Mouse (Mus musculus) monocyte, adult 2 months (primary cell): Measurements from ENCODE around the gene Ech1.

Source experiments
- DNase-seq, 2 experiments: peaks; one replicate each; pipeline ENCODE4 v3.0.0; 2022; ENCODE audit warnings: low spot score in 2 of 2, low read depth in 1 of 2

Gene Ech1

DNA sequence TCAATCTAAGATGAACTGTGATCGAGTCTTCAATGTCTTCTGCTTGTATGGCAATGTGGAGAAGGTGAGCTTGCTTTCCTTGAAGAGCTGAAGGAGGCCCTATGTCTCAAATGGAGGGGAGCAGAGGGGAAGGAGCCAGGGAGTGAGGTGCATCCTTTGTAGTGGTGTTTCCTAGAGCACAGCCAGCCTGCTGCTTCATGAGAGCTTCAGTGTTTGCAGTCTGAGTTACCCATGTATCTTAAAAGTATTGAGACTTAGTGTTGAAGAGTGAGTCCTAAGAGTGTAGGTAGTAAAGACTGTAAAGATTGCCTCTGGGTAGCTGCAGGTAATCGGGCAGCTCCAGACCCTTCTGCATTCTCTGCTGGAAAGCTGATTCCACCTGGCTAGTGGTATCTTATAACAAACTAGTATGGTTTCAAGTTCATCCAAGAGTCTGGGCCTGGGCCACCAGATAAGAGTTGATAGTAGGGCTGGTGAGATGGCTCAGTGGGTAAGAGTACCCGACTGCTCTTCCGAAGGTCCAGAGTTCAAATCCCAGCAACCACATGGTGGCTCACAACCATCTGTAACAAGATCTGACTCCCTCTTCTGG, 6.1 kb upstream of the Ech1 start:
- DNase-seq, result no peak

DNA sequence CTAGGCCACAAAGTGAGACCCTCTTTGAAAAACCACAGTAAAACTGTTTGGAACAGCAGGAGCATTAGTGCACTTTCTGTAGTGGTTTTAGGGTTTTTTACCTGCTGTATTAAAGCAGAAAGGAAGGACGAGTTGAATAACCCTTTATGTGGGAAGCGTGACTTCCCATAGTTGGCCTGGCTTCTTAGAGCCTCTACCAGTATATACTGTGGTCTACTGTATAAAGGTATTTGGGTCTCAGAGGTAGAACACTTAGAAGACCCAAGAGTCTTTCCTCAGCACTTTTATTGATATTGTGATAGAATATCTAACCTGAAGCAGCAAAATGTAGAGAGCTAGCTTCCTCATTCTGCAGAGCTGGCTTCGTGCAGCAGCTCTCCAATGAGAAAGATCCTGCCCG, 5.4 kb upstream of the Ech1 start:
- no peak for DNase-seq

DNA sequence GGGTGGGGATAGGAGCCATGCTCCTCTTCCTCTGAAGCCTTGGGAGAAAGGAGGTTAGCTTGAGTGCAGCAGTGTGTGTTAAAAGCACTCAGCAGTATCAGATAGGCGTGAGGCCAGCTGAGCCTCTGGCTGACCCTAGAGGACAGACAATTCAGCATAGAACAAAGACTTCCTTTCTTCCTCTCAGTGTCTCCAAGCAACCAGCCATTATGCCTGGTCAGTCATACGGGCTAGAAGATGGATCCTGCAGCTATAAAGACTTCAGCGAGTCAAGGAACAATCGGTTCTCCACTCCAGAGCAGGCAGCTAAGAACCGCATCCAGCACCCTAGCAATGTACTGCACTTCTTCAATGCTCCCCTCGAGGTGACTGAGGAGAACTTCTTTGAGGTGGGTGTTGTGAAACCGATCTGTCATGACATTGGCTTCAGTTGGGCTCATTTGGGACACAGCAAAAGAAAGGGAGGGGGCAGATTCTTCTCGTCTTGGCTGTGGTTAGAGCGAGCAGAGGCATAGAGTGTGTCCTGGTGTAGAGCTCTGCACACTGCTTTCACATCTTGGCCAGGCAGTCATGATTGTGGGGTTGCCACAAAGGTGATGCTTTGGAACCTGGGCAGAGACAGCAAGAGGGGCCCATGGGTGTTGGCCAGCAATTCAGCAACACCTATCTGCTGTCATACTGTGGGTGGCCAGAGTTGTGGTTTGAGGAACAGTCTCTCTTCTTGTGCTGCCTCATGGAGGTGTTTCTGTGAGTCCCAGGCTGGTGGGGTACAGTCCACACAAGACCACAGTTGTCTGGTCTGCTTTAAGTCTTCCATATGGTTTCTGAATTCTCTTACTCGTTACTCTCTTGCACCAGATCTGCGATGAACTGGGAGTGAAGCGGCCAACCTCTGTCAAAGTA, 4.4 kb upstream of the Ech1 start:
- no peak for DNase-seq

DNA sequence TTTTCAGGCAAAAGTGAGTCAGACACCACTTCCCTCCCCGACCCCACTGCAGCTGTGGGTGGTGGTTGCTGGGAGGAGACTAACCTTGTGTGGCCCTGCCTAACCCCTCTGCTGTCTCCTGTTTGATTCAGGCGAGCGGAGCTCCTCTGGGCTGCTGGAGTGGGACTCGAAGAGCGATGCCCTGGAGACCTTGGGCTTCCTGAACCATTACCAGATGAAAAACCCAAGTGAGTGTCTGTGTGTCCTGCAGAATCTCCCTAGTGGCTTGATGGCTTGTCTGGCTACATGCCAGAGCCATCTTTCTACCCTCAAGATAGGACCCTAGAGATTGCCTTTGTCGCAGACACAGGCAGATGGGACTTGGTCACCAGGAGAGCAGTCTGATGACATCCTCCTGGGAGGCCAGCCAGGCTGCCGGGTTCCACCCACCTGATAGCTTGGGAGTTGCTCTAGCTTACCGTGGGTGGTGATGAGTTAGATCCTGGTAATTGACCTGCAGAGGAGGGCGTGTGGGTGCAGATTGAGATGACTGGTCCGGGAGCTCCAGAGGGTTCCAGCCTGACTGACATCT, 3.7 kb upstream of the Ech1 start:
- DNase-seq, result no peak

DNA sequence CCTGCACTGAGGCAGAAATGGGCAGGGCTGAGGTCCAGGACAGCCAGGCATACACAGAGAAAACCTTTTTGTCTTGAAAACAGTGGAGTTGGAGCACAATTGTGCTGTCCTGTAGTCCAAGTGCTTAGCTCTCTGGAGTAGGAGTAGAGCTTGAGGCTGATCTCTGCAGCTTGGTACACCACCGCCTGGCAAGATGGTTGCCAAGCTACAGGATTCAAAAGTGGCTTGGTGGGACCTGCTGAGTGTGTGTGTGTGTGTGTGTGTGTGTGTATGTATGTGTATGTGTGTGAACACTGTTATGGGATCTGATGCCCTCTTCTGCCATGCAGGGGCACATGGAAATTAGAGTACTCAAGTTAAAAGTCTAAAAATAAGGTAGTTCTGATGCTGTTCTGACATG, 2.5 kb upstream of the Ech1 start:
- no peak for DNase-seq

DNA sequence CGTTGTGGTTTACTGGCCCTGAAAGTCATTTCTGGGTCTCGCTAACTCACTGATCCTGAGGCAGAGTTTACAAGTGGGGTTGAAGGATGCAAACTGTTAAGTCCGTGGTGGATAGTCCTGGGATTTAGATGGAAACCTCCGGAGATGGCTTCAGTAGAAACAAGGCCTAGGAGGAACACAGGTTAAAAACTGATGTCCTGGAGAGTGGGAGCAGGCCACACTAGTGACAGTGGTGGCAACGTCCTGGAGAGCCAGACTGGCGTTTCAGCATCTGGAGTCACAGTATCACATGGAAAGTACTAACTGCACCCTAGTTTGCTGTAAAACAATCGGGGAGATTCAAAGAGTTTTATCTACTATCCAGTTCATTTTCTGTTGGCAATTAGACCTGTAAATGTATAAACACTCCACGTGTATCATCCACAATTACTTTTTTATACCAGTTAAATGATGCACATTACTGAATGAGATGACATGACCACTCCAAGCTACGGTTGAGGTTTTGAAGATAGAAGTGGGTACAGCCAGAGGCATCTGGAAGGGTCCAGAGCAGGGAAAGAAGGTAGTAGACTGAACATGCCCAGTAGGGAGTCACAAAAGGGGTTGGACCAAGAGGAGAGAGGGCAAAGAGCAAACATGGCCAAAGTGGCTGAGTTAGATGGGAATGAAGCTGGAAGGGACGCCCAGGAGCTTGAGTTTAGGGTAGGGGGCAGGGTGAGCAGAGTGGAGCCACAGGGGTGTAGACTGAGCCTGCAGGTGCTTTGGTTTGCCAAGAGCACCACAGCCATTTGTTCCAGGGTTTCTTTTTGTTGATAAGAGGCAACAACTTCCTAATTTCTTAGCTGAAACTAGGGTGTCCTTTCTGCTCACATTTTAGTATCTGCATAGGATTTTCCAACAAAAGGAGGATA, 1.8 kb upstream of the Ech1 start:
- DNase-seq, result no peak

DNA sequence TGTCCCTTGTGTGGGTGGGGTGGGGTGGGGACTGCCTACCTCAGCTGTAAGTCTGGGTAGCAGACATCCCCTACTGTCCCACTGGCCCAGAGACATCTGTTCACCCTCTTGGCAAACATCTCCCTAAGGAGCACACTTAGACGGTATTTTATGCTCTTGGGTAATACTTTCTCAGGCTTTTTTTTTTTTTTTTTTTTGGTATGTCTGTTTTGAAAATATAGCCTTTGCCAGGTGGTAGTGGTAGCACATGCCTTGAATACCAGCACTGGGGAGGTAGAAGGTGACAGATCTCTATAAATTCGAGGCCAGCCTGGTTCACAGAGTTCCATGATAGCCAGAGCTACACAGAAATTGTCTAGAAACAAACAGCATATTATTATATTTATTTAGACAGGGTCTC, 1.1 kb upstream of the Ech1 start:
- no peak for DNase-seq

DNA sequence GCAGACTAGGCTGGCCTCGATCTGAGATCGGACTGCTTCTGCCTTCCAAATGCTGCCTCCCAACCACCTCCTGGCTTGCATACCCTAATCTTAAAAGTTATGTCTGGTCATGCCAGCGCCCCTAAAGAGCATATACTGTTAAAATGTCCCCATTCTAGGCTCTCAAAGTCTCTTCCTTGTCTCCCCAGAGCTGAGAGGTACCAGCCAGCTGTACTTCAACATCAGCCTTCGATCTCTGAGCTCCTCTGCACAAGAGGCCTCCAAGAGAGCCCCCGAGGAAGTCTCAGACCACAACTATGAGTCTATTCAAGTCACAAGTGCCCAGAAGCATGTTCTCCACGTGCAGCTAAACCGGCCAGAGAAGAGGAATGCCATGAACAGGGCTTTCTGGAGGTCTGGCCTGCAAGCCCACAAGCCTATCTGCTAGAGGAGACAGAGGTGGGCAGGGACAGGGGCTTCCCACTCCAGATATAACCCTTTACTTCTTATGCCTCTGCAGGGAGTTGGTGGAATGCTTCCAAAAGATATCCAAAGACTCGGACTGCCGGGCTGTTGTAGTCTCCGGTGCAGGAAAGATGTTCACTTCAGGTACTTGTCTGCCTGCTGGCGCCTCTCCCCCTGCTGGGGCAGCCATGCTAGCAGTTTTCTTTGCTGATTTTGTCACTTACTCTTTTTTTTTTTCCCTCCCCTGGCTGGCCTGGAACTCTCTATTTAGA, 827 bp downstream of the Ech1 start:
- DNase-seq, result no peak

DNA sequence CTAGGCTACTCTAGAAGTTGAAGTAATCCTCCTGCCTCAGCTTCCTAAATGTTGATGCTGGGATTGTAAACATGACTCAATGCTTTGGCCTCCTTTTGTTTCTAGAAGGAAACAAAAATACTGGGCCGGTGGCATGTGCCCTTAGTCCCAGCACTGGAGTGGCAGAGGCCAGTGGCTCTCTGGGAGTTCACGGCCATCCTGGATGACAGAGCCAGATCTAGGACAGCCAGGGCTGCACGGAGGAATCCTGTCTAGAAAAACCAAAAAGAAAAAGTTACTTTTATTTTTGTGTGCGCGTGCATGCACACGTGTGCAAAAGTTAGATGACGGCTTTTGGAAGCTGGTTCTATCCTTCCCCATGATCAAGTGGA, 1.4 kb downstream of the Ech1 start:
- no peak for DNase-seq

DNA sequence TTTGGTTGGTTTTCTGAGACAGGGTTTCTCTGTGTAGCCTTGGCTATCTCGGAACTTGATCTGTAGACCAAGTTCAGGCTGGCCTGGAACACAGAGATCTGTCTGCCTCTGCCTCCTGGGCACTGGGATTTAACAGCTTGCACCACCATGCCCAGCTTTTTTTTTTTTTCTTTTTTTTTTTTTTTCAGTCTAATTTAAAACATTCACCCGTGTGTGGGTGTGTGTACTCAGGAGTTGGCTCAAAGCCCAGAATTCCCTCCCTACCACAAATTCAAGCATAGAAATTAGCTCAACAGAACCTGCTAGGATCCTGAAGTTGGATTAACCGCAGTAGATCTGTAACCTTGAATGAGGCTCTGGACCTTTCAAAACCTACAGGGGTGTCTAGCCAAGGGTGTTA, 2.3 kb downstream of the Ech1 start:
- no peak for DNase-seq

DNA sequence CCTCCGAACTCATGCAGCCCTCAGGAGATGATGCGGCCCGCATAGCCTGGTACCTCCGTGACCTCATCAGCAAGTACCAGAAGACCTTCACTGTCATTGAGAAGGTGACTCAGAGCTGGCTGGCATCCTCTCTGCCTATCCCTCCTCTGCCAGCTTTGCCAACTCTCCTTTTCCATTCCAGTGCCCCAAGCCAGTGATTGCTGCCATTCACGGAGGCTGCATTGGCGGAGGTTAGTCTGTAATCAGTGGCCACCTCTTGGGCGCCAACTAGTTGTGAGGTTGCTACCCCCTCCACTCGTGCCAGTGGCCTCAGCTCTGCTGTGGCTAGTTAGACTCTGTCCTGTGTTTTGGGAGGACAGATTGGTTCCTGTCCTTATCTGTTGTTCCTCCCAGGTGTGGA, 4.8 kb downstream of the Ech1 start:
- DNase-seq, result no peak

DNA sequence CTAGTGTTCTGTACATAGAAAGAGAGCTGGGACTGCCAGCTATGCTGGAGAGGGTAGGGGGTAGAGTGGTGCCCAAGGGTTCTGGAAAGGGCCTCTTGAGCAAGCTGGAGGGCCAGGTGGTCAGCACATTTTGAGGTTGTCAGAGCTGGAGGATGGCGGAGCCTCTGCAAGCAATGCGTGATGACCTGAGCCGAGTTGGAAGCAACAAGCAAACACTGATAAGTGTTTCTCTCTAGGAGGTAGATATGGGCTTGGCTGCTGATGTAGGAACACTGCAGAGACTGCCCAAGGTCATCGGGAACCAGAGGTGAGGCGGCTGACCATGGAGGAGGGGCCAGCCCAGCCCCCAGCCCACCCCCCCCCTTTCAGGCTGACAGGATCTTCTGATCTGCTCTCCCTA, 6.0 kb downstream of the Ech1 start:
- DNase-seq, result no peak

DNA sequence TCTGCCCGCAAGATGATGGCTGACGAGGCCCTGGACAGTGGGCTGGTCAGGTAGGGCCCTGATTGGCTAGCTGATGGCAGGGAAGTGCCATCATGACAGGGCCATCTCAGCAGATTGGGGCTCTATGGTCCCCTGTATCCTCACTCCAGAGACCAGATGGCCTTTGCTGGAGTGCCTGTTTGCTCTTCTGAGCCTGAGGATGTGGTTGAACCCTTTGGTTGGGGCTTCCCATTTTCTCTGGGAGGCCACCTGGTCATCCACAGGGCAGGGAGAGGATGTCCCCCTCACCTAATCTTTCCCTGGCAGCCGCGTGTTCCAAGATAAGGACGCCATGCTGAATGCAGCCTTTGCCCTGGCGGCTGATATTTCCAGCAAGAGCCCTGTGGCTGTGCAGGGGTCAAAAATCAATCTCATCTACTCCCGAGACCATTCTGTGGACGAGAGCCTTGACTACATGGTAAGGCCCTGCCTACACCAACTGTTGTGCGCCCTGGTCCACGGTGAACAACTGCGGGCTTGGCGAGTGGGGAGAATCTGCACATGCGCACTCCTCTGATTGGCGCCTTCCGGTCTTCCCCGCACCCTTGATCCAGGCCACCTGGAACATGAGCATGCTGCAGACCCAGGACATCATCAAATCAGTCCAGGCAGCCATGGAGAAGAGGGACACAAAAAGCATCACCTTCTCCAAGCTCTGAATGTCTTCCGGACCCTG, 6.6 kb downstream of the Ech1 start:
- DNase-seq, result no peak

DNA sequence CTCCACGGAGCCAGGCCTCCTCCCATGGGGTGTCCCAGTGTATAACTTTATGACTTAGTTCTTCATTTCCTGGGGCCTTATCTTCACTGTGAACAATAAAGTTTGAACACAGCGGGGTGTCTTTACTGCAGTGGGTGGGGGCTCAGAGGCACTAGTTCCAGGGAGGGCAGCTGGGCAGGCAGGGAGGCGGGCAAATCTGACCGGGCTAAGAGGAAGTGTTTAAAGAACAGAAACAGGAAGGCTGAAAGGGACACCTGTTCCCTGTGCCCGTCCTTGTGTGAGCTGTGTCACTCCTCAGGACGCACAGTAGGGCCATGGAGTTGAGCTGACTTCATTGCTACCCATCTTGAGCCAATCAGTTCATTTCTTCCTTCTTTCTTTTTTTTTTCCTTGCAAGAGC, 7.1 kb downstream of the Ech1 start:
- no peak for DNase-seq

DNA sequence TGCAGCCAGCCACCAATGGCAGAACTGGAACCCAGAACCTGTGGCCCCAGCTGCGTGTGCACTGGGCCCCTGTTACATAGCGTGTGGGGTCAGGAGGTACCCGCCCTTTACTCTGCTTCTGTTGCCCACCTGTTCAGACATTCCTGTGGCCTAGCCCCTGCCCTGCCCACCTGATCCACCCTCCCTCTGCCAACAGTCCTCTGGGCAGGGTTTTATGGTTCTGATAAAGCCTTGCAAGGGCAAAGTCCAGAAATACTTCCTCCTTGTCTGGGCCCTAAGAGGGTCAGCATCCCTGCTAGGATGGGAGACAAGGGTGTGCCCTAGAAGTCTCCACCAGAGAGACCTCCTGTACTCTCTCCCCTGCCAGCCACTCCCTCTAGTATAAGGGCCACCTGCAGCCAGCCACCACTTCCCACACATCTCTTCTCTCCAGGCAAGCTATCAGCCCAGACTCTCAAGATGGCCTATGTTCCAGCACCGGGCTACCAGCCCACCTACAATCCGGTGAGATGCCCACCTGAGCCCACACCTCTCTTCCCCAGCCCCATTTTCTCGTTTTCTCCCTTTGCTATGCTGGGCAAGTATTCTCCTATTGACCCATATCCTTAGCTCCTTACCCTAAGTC, 8.8 kb downstream of the Ech1 start, which contains the start of gene Lgals4:
Gene Lgals4, plus strand, starts transcription at position 132 of the 625 bp plus-strand sequence.
- DNase-seq, result no peak

DNA sequence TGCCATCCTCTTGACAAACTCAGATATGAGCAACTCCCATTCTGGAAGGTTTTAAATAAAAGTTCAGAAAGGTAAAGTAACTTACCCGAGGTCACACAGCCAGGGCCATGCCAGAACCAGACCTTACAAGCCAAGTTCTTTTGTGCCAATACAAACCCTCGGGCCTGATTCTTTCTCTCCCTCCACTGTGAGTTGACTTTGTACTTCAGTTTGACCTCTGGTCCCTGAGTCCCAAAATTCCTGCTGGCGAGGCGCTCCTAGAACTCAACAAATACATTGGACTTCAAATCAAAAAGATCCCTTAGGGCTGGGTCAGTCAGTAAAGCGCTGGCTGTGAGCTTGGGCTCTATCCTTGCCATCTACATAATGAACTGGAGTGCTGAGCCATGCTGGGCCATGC, 11.9 kb downstream of the Ech1 start:
- DNase-seq, result no peak

DNA sequence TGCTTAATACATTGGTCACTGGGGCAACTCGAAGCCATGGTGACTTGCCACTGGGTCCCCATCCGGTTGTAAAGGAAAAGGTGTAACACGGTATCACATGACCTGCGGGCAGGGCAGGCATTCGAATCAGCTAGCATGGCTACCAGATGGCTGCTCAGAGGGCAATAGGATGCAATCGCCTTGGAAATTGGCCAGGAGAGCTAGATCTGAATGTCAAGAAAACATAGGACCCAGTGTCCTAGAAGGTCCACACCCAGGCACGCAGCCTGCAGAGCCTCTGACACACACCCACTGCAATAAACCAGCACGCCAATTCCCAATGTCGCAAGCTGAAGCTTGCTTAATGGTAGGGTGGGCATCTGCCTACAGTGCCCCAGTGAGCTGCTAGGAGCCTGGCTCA, 13.3 kb downstream of the Ech1 start:
- DNase-seq, result no peak

DNA sequence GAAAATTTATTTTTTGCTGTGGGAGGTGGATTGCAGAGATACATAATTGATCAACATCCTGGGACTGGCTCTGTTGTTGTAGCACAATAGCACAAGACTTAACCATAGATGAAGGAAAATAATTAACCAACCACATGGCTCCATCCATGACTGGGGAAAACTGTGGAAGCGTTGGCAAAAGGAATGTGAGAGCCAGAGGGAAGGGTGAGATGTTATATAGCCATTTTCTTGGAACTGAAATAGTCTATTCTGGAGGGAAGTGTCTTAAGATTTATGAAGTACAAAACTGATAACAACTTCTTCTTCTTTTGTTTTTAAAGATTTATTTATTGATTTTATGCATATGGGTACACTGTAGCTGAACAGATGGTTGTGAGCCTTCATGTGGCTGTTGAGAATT, 22.3 kb downstream of the Ech1 start:
- no peak for DNase-seq

DNA sequence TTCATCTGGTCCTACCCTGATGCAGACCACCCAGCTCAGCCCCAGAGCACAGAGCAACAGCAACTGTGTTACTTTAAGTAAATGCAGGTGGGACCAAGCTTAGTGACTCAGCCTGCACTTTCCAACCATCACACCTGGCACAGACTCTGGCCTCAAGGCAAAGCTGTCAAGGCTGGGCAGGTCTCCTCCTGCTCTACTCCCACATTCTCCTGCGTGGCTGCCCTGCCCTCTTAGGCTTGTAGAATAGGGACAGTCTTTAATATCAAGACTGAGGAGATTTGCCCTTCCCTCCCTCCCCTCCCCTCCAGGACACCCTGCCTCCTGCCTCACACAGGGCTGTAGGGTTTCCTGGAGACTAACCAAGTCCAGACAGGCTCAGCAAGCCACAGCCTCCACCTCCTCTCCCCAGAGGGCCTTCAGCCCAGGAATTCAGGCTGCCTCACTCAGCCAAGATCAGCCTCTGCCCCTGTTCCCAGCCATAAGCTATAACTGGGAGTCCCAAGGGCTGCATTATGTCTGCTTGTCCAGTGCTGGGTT, 24.8 kb downstream of the Ech1 start:
- no peak for DNase-seq

DNA sequence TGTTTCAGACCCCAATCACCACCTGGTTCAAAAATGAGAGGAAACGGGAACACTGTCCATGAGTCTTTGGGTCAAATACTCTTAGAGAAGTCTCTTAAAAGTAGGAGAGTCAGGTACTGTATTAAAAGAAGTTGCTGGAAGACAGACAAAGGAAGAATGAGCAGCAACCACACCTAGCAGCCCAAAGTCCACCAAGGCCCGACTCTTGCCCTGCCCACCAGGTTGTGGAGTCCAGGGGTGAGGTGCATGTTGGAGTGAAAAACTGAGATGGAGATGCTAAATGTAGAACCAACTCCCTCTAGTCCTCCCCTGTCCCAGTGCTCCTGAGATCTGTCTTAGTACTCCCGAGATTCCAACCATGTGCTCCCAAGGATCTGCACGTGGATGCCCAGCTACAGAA, 25.6 kb downstream of the Ech1 start:
- DNase-seq, result no peak
